Mouse (Mus musculus) liver (tissue): ENCODE measurements around the gene Sfpq.

Source experiments
- DNase-seq: peaks from one replicate; pipeline ENCODE4 v3.0.0-alpha.2; 2020; ENCODE audit warnings: mixed read lengths

The Sfpq gene

DNA sequence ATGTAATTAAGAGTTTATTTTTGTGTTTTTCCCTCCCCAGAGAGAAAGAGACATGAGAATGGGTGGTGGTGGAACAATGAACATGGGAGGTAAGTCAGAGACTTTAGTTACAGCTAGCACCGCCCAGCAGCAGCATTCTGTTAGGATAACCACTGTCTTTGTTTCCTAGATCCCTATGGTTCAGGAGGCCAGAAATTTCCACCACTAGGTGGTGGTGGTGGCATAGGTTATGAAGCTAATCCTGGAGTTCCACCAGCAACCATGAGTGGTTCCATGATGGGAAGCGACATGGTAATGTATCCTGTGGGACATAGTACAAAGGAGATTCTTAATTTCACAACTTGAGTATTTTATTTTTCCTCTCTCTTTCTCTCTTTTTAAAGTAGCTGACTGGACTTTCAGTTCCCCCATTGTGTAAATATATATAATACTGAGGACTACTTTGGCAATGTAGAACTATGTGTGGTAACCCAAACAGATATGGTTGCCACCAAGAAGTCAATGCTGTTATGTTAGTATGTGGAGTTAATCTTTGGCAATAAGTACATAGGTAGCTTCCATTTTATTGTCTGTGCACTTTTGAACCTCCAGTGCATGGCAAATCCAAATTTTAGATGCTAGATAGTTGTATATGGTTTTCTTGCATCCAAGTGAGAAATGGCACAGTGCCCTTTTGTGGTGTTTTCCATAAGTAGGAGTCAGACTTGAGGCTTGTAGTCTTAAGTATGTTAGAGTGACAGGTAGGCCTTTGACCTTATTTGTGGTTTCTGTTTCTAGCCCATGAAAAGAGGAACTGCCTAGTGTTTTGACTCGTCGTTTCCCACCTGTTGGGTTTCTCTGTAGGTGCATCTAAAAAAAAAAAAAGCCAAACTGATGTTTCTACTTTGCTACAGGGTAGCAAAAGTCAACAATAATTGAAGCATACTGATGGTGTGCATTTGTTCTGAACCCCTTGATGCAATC, 6.4 kb downstream of the Sfpq start:
- peak; percentile 40 for DNase-seq

GRCm38 (mm10) chr4:127037158-127037557, 16.0 kb downstream of the Sfpq start:
- DNase-seq: no peak

GRCm38 (mm10) chr4:127037908-127038827, 17.0 kb downstream of the Sfpq start:
- no peak for DNase-seq

GRCm38 (mm10) chr4:127038828-127039349, 17.8 kb downstream of the Sfpq start:
- DNase-seq: no peak

DNA sequence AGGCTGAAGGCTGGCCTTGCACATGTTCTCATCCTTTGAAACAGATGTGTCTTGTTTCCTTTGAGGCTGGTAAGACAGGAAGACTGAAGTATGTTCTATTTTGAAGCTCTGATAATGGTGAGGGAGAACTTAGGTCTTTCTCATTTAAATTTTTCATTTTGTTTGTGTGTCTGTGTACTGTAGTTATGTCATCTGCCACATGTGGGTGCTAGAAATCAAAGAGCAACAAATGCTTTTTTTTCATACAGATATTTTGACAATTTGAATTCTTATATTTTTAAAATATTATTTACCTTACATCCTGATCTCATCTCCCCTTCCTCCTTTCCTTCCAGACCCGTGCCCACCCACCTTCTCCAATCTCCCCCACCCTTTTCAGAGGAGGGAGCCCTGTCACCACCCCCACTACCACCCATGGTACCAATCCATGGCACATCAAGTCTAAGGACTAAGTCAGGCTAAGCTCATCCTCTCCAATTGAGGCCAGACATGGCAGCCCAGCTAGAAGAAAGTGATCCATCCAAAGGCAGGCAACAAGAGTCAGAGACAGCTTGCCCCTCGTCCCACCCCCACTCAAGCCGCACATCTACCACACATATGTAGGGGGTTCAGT, 18.9 kb downstream of the Sfpq start:
- no peak for DNase-seq

DNA sequence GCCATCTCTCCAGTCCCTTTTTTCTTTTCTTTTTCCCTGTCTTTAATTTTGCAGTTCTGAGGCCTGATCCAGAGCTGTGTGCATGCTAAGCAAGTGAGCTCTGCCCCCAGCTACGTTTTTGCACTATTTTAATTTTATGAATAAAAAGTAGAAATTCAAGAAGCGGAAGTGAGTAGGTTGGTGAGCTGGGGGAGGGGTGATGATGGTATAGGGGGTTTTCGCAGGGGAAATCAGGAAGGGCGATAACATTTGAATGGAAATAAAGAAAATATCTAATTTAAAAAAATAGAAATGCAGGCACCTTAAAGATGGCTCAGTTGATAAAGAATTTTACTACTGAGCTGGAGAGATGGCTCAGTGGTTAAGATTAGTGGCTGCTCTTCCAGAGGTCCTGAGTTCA, 22.4 kb downstream of the Sfpq start:
- DNase-seq: no peak

DNA sequence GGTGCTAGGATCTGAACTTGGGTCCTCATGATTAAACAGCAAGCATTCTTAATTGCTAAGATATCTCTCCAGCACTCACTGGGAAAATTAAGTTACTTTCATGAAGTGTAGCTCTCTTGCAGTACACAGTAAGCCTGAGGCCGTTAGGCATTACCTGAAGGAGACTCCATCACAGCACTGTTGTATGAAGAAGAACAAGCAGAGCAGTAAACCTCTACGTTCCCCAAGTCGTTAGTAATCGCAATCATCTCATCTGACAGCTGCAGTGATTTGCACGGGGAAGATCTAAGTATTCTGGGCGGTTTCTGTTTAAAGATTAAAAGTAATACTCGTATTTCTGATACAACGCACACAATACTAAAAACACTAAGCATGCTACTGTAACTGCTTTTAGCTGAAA, 30.0 kb downstream of the Sfpq start:
- no peak for DNase-seq

DNA sequence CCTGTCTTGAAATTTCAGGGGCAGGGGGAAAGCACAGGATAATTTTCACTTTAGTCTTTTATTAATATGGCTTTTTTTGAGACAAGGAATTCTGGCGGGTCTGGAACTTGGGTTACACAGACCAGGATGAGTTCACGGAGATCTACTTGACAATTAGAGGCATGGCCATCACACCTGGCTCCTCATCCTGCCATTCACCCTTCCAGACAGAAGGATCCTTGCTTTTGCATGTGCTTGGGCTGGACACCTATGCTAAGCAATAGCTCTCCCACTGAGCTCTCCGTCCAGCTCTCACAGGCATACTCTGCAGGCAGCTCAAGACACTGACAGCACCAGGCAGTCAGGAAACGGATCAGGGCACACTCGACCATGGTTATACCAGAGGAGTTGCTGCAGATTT, 31.9 kb downstream of the Sfpq start:
- DNase-seq: no peak

- DNase-seq: no peak
Measured at GRCm38 (mm10) chr4:127054522-127055198, 33.5 kb downstream of the Sfpq start.

DNA sequence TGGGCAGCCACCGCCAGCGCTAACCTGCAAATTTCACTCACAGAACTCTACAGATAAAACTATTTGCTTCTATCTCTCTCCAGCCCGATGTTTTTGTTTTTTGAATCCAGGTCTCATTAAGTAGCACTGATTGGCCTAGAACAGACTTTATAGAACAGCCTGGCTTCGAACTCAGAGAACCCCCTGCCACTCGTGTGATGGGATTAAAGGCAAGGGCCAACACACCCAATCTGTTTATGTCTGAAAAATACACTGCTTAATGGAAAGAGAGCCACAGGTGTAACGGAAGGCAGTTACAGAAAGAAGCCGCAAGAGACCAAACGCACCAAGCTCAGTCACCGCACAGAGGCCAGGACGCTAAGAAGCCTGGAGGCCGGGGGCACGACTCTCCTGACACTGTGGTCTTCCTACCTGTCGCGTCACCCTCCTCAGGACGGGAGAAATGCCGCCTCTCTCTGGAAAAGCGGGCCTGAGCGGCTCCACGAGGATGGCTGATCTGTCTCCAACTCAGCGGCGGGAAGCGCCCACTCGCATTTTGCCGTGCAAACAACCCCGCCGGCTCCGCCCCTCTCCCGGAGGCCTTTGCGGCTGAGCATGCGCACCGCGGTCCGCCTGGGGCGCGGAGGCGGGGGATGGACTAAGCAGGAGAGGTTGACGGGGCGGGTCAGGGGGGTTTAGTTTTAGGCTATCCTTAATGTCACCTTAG, 39.6 kb downstream of the Sfpq start, which contains the start of gene Zmym1:
Gene Zmym1 (minus strand): TSS at position 568 of the 706 bp plus-strand sequence.
- peak; percentile 96 for DNase-seq

GRCm38 (mm10) chr4:127064051-127064450, 42.9 kb downstream of the Sfpq start:
- DNase-seq: no peak

DNA sequence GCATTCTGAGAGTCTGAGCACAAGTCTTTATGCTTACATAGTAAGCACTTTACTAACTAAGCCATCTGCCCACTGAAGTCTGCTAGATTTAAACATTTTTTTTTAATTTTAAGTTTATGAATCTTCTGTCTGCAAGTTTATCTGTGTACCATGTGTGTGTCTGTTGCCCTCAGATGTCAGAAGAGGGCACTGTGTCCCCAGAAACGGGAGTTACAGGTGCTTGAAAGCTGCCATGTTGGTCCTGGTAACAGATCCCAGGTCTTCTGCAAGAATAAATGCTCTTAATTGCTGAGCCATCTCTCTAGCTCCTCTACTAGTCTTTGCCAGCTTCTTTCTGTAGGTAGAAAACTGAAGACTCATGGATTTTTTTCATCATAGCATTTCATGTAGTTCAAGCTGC, 53.8 kb downstream of the Sfpq start:
- no peak for DNase-seq

DNA sequence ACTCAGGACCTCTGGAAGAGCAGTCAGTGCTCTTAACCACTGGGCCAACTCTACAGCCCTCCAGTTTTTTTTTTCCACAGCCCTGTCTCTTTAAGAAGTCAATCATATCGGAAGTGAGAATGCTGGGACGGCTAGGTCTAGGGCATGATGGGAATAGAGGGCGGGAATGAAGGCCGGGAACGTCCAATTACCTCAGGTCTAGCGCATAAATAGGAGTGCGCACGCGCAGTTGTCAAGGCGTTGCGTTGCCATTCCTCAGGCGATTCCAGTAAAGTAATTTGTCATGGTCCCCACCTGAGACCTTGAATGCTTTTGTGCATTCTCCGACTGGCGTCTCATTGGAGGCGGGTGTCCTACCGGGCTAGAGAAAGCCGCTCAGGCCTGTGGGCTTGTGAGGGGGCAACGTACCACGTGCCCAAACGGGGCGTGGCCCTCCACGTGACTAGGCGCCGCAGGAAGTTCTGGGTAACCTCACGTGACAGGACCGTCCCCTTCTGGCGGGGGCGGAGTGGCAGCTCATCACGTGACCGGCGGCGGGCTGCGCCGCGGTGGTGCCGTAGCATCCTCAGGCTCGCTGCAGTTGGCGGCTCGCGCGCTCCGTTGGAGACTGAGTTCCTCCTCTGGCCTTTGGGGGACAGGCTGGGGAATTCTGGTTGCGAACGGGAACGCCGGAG, 55.9 kb downstream of the Sfpq start, which contains the start of gene Zmym6:
Gene Zmym6 (plus strand): TSS at position 509 of the 674 bp plus-strand sequence.
- DNase-seq: peak; percentile 93

DNA sequence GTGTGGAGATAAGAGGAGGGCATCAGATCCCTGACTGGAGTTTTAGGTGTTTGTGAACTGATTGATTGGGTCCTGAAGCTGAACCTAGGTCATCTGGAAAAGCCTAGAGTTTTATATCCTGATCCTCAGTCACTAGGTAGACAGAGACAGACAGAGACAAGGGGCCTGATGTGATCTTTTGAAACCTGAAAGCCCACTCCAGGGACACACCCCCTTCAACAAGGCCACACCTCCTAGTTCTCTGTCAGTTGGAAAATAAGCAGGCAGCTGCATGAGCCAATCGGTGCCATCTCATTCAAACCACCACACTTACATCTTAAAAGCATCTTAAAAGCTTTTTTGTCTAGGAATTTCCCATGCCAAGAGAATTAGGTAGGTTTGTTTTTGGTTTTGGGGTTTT, 59.7 kb downstream of the Sfpq start:
- no peak for DNase-seq

- DNase-seq: no peak
Measured at GRCm38 (mm10) chr4:127083131-127083530, 62.0 kb downstream of the Sfpq start.

DNA sequence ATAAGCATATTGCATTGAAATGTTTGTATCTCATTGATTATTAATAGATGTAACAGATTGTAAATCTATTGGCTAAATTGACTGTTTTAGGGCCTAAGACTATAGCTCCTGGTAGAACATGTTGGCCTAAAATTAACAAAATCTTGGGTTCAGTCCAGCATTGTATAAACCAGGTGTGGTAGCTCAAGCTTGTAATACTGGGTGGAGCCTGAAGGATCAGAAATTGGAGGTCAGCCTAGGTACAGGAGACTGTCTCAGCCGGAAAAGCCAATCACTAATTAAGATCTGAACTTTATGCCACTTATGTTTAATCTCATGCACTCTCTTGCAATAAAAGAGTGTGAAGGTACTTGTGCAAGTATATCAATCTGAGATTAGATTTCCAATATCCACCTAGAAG, 64.6 kb downstream of the Sfpq start:
- no peak for DNase-seq
